ENCODE assay signal across 28 mouse cellular contexts in the genomic region with DNA sequence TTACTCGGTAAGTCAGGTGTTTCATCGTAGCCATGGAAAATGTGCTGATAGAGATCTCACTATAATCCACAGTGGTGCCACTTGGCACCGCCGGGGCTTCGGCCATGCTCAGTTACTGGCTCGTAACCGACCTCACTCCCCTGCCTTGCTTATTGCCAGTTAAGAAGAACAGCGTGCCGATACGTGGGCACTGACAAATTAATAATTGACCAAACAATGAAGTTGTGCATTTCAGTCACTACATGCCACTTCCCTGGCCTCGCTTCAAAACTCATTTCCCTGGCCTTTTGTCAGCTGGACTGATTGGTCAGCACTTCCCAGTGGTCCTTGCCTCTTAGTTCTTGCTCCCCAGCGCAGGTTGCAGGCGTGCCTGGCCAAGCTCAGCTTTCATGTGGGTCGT. TPM values are rescaled to one million over a fixed set of nuclear protein-coding genes. Genes with fewer than 3 reads are reported as not detected.
DNase-seq lines count a peak whose midpoint lies in the region; ATAC-seq lines count a peak whose summit lies in the region.
"Had no signal": no experiment of that assay in that cellular context is flagged by ENCODE, and none has a peak within 500 bp of the region (broad histone marks: within the 10 kb centered on the region; RNA-seq: fewer than 3 reads in every experiment).

No protein-coding gene starts in this region.

- peak; percentile 82 for DNase-seq in kidney, adult 11 months
- peak; percentile 80 to 86 for DNase-seq in kidney, postnatal 25 days
- no peak for DNase-seq in adrenal gland, postnatal 4 days (ENCODE audit: low spot score in 2 of 2)
- no peak for DNase-seq in frontal cortex, postnatal 36 days (ENCODE audit: low spot score in 2 of 2)
- DNase-seq in thymus, postnatal 10 days (ENCODE audit: low spot score in 2 of 2) = no peak
- DNase-seq: adrenal gland, postnatal 25 days; cerebellum, adult 9-10 months; gastrocnemius, adult 2 months; gastrocnemius, postnatal 36 days; heart, adult 18-20 months; heart, postnatal 36 days; right cerebral cortex, postnatal 25 days; thymus, postnatal 25 days had no signal

- no peaks in the 10 kb centered on the region for H3K36me3 ChIP-seq in kidney, embryonic 14.5 days (ENCODE audit: control insufficient read depth, insufficient read depth, low read length)
- H3K36me3 ChIP-seq in kidney, embryonic 15.5 days = no peaks in the 10 kb centered on the region
- H3K36me3 ChIP-seq: forebrain, embryonic 12.5 days; hindbrain, embryonic 12.5 days; intestine, embryonic 15.5 days; limb, embryonic 12.5 days; liver, embryonic 15.5 days; lung, embryonic 15.5 days; stomach, embryonic 15.5 days had no signal

- H3K27me3 ChIP-seq in kidney, embryonic 14.5 days (ENCODE audit: control insufficient read depth, insufficient read depth, low read length) = no peaks in the 10 kb centered on the region
- no peaks in the 10 kb centered on the region for H3K27me3 ChIP-seq in kidney, embryonic 15.5 days
- H3K27me3 ChIP-seq: hindbrain, embryonic 12.5 days; intestine, embryonic 15.5 days; liver, embryonic 15.5 days; lung, embryonic 15.5 days; stomach, embryonic 15.5 days had no signal

- ATAC-seq in kidney, embryonic 14.5 days (ENCODE audit: low FRiP score, low TSS enrichment) = no peak
- ATAC-seq in kidney, embryonic 15.5 days (replicated peaks; ENCODE audit: low FRiP score) = 0 out of 2 replicates have a peak, but pooled peaks have one; percentile 36
- ATAC-seq: CD4-positive, CD25-positive, alpha-beta regulatory T cell, adult 4 months; hindbrain, postnatal 0 days; intestine, embryonic 15.5 days; midbrain, embryonic 16.5 days had no signal

- no peaks in the 10 kb centered on the region for H3K9me3 ChIP-seq in kidney, embryonic 14.5 days (ENCODE audit: control insufficient read depth, low read length)
- H3K9me3 ChIP-seq in kidney, embryonic 15.5 days (replicated peaks) = no peaks in the 10 kb centered on the region
- H3K9me3 ChIP-seq: forebrain, embryonic 12.5 days; hindbrain, embryonic 12.5 days; intestine, embryonic 15.5 days; limb, embryonic 12.5 days; liver, embryonic 15.5 days; lung, embryonic 15.5 days; stomach, embryonic 15.5 days had no signal

- H3K4me2 ChIP-seq in kidney, embryonic 14.5 days (replicated peaks; ENCODE audit: low read depth, low read length) = no peak overlapping the region
- 0 out of 2 replicates have a peak overlapping the region, but pooled peaks have one; percentile 9 for H3K4me2 ChIP-seq in kidney, embryonic 15.5 days
- H3K4me2 ChIP-seq: forebrain, embryonic 12.5 days; heart, embryonic 11.5 days; hindbrain, embryonic 12.5 days; intestine, embryonic 15.5 days; limb, embryonic 12.5 days; liver, embryonic 15.5 days; lung, embryonic 15.5 days; midbrain, embryonic 11.5 days; stomach, embryonic 15.5 days had no signal

- 71% methylated on average over 14 of the region's 14 CpGs for WGBS in kidney, embryonic 14.5 days
- 71% methylated on average over 14 of the region's 14 CpGs for WGBS in kidney, embryonic 15.5 days

- no peak overlapping the region for H3K27ac ChIP-seq in kidney, embryonic 14.5 days (ENCODE audit: low read depth, low read length)
- no peak overlapping the region for H3K27ac ChIP-seq in kidney, embryonic 15.5 days
- H3K27ac ChIP-seq: forebrain, embryonic 12.5 days; gastrocnemius, adult 2 months; hindbrain, embryonic 12.5 days; hindbrain, postnatal 0 days; intestine, embryonic 15.5 days; limb, embryonic 12.5 days; liver, embryonic 15.5 days; lung, embryonic 15.5 days; stomach, embryonic 15.5 days had no signal

- H3K4me1 ChIP-seq in kidney, embryonic 14.5 days (ENCODE audit: control insufficient read depth, insufficient read depth, low read length) = no peaks in the 10 kb centered on the region
- no peaks in the 10 kb centered on the region for H3K4me1 ChIP-seq in kidney, embryonic 15.5 days
- H3K4me1 ChIP-seq: forebrain, embryonic 12.5 days; hindbrain, embryonic 12.5 days; intestine, embryonic 15.5 days; limb, embryonic 12.5 days; liver, embryonic 15.5 days; lung, embryonic 15.5 days; stomach, embryonic 15.5 days had no signal

- H3K4me3 ChIP-seq in kidney, embryonic 14.5 days (ENCODE audit: low read length) = no peak overlapping the region
- H3K4me3 ChIP-seq in kidney, embryonic 15.5 days (replicated peaks) = no peak overlapping the region
- H3K4me3 ChIP-seq: erythroblast, embryonic 14.5 days; forebrain, embryonic 12.5 days; gastrocnemius, adult 2 months; hindbrain, embryonic 12.5 days; intestine, embryonic 15.5 days; limb, embryonic 12.5 days; liver, embryonic 15.5 days; lung, embryonic 15.5 days; stomach, embryonic 15.5 days had no signal

- H3K9ac ChIP-seq in kidney, embryonic 14.5 days (ENCODE audit: low read depth, low read length) = no peak overlapping the region
- H3K9ac ChIP-seq in kidney, embryonic 15.5 days = no peak overlapping the region
- H3K9ac ChIP-seq: forebrain, embryonic 12.5 days; hindbrain, embryonic 12.5 days; intestine, embryonic 15.5 days; limb, embryonic 12.5 days; liver, embryonic 15.5 days; lung, embryonic 15.5 days; stomach, embryonic 15.5 days had no signal

RNA-seq across cellular contexts. Expression of gene Thoc3, which starts 12.8 kb away (rescaled TPM):
- 142 and 151 TPM in 2 replicates for polyA plus RNA-seq in kidney, embryonic 14.5 days (2014; fragmentation: Nextera tagmentation; extraction: Ambion mirVana)
- 118 and 129 TPM in 2 replicates for polyA plus RNA-seq in kidney, embryonic 15.5 days (2015; fragmentation: Nextera tagmentation; extraction: Ambion mirVana)
- 10 to 100 TPM; 60.2 to 66.0 TPM for total RNA-seq in adrenal gland, postnatal 4 days (2021)

RNA-seq across cellular contexts. Expression of gene Simc1, which starts 22.1 kb away (rescaled TPM):
- polyA plus RNA-seq in kidney, embryonic 14.5 days (2014; fragmentation: Nextera tagmentation; extraction: Ambion mirVana) = 14.0 and 17.9 TPM in 2 replicates
- polyA plus RNA-seq in kidney, embryonic 15.5 days (2015; fragmentation: Nextera tagmentation; extraction: Ambion mirVana) = 13.3 and 15.6 TPM in 2 replicates
- 10 to 100 TPM; 11.7 to 12.5 TPM for total RNA-seq in adrenal gland, postnatal 4 days (2021)

Comparison
In these comparisons a context has a peak if more than half of its experiments do, and no peak if none do; other contexts are left out.
1. DNase-seq: peak in kidney, adult 11 months (single experiment) and kidney, postnatal 25 days (2 of 2); none in adrenal gland, postnatal 4 days (0 of 2), frontal cortex, postnatal 36 days (0 of 2) and thymus, postnatal 10 days (0 of 2).